Mouse (Mus musculus): ENCODE measurements around the gene Defb26. TPM values are rescaled to one million over a fixed set of nuclear protein-coding genes. Genes with fewer than 3 reads are reported as not detected.

The Defb26 gene
- polyA plus RNA-seq, 1 experiment from 2014 or later: not detected

- H3K9ac ChIP-seq: no peak overlapping the region
- H3K36me3 ChIP-seq: no peaks in the 10 kb centered on the region
- H3K4me2 ChIP-seq: no peak overlapping the region
- no peak overlapping the region for H3K4me3 ChIP-seq
- ATAC-seq (ENCODE audit: insufficient number of reproducible peaks, low FRiP score): no peak
- H3K9me3 ChIP-seq (replicated peaks): no peaks in the 10 kb centered on the region
- no peaks in the 10 kb centered on the region for H3K4me1 ChIP-seq (replicated peaks)
- WGBS: 62% methylated on average over 2 of the region's 2 CpGs
- H3K27ac ChIP-seq (ENCODE audit: poor library complexity, severe bottlenecking): no peak overlapping the region
- no peaks in the 10 kb centered on the region for H3K27me3 ChIP-seq (replicated peaks)
Observed at GRCm38 (mm10) chr2:152503950-152504349, 7.5 kb downstream of the Defb26 start.

GRCm38 (mm10) chr2:152500863-152501229 is 10.6 kb downstream of the Defb26 start:
- H3K27ac ChIP-seq (ENCODE audit: poor library complexity, severe bottlenecking): no peak overlapping the region
- H3K4me2 ChIP-seq: no peak overlapping the region
- H3K9ac ChIP-seq: no peak overlapping the region
- no peaks in the 10 kb centered on the region for H3K36me3 ChIP-seq
- WGBS: 73% methylated on average over 6 of the region's 6 CpGs
- no peaks in the 10 kb centered on the region for H3K27me3 ChIP-seq (replicated peaks)
- H3K4me1 ChIP-seq (replicated peaks): no peaks in the 10 kb centered on the region
- no peak for ATAC-seq (ENCODE audit: insufficient number of reproducible peaks, low FRiP score)
- no peak overlapping the region for H3K4me3 ChIP-seq
- no peaks in the 10 kb centered on the region for H3K9me3 ChIP-seq (replicated peaks)

GRCm38 (mm10) chr2:152500204-152500862 is 11.2 kb downstream of the Defb26 start:
- WGBS: 49% methylated on average over 7 of the region's 7 CpGs
- no peak overlapping the region for H3K27ac ChIP-seq (ENCODE audit: poor library complexity, severe bottlenecking)
- no peak overlapping the region for H3K4me2 ChIP-seq
- no peaks in the 10 kb centered on the region for H3K4me1 ChIP-seq (replicated peaks)
- no peaks in the 10 kb centered on the region for H3K27me3 ChIP-seq (replicated peaks)
- no peaks in the 10 kb centered on the region for H3K9me3 ChIP-seq (replicated peaks)
- H3K36me3 ChIP-seq: no peaks in the 10 kb centered on the region
- no peak for ATAC-seq (ENCODE audit: insufficient number of reproducible peaks, low FRiP score)
- H3K9ac ChIP-seq: no peak overlapping the region
- no peak overlapping the region for H3K4me3 ChIP-seq

GRCm38 (mm10) chr2:152498020-152498419 is 13.5 kb downstream of the Defb26 start:
- H3K4me1 ChIP-seq (replicated peaks): no peaks in the 10 kb centered on the region
- no peak overlapping the region for H3K27ac ChIP-seq (ENCODE audit: poor library complexity, severe bottlenecking)
- H3K36me3 ChIP-seq: no peaks in the 10 kb centered on the region
- no peaks in the 10 kb centered on the region for H3K9me3 ChIP-seq (replicated peaks)
- no peaks in the 10 kb centered on the region for H3K27me3 ChIP-seq (replicated peaks)
- H3K9ac ChIP-seq: no peak overlapping the region
- ATAC-seq (ENCODE audit: insufficient number of reproducible peaks, low FRiP score): no peak
- WGBS: 74% methylated on average over 6 of the region's 6 CpGs
- H3K4me2 ChIP-seq: no peak overlapping the region
- no peak overlapping the region for H3K4me3 ChIP-seq

- WGBS: 75% methylated on average over 6 of the region's 6 CpGs
- Histone ChIP-seq H3K9me3 (replicated peaks) (no peaks in the 10 kb centered on the region), H3K9ac (no peak overlapping the region), H3K27me3 (replicated peaks) (no peaks in the 10 kb centered on the region), H3K4me3 (no peak overlapping the region), H3K4me1 (replicated peaks) (no peaks in the 10 kb centered on the region), H3K27ac (ENCODE audit: poor library complexity, severe bottlenecking) (no peak overlapping the region), H3K4me2 (no peak overlapping the region), H3K36me3 (no peaks in the 10 kb centered on the region)
- no peak for ATAC-seq (ENCODE audit: insufficient number of reproducible peaks, low FRiP score)
Observed at GRCm38 (mm10) chr2:152493151-152493550, 18.3 kb downstream of the Defb26 start.

- no peak for ATAC-seq (ENCODE audit: insufficient number of reproducible peaks, low FRiP score)
- no peak within 1 kb of the TSS for H3K4me3 ChIP-seq
- H3K27ac ChIP-seq (ENCODE audit: poor library complexity, severe bottlenecking): no peak within 1 kb of the TSS
- no peak within 1 kb of the TSS for H3K9ac ChIP-seq
- H3K27me3 ChIP-seq (replicated peaks): no peaks in the 10 kb centered on the region
- H3K9me3 ChIP-seq (replicated peaks): peaks cover 3% of the 10 kb centered on the region; the same call in 1 of the 2 replicates
- H3K4me2 ChIP-seq: no peak within 1 kb of the TSS
- no peaks in the 10 kb centered on the region for H3K36me3 ChIP-seq
- no peaks in the 10 kb centered on the region for H3K4me1 ChIP-seq (replicated peaks)
Observed at GRCm38 (mm10) chr2:152490038-152490437, 21.5 kb downstream of the Defb26 start, which contains the start of gene Defb22. Gene Defb22 (minus strand): TSS chr2:152490138.

- peaks cover 3% of the 10 kb centered on the region; the same call in 1 of the 2 replicates for H3K9me3 ChIP-seq (replicated peaks)
- no peak overlapping the region for H3K9ac ChIP-seq
- no peak overlapping the region for H3K27ac ChIP-seq (ENCODE audit: poor library complexity, severe bottlenecking)
- H3K4me1 ChIP-seq (replicated peaks): no peaks in the 10 kb centered on the region
- no peaks in the 10 kb centered on the region for H3K36me3 ChIP-seq
- no peak for ATAC-seq (ENCODE audit: insufficient number of reproducible peaks, low FRiP score)
- H3K4me3 ChIP-seq: no peak overlapping the region
- no peaks in the 10 kb centered on the region for H3K27me3 ChIP-seq (replicated peaks)
- WGBS: 74% methylated on average over 2 of the region's 2 CpGs
- H3K4me2 ChIP-seq: no peak overlapping the region
Observed at GRCm38 (mm10) chr2:152487024-152487423, 24.5 kb downstream of the Defb26 start.

GRCm38 (mm10) chr2:152481726-152482125 is 29.8 kb downstream of the Defb26 start:
- H3K4me1 ChIP-seq (replicated peaks): no peaks in the 10 kb centered on the region
- H3K4me3 ChIP-seq: no peak overlapping the region
- H3K27ac ChIP-seq (ENCODE audit: poor library complexity, severe bottlenecking): no peak overlapping the region
- no peaks in the 10 kb centered on the region for H3K36me3 ChIP-seq
- 83% methylated on average over 7 of the region's 7 CpGs for WGBS
- no peak overlapping the region for H3K4me2 ChIP-seq
- H3K9me3 ChIP-seq (replicated peaks): no peaks in the 10 kb centered on the region
- no peaks in the 10 kb centered on the region for H3K27me3 ChIP-seq (replicated peaks)
- H3K9ac ChIP-seq: no peak overlapping the region
- no peak for ATAC-seq (ENCODE audit: insufficient number of reproducible peaks, low FRiP score)

- Histone ChIP-seq H3K4me1 (replicated peaks) (no peaks in the 10 kb centered on the region), H3K4me2 (no peak overlapping the region), H3K9me3 (replicated peaks) (no peaks in the 10 kb centered on the region), H3K4me3 (no peak overlapping the region), H3K27me3 (replicated peaks) (no peaks in the 10 kb centered on the region), H3K27ac (ENCODE audit: poor library complexity, severe bottlenecking) (no peak overlapping the region), H3K9ac (no peak overlapping the region), H3K36me3 (no peaks in the 10 kb centered on the region)
- 79% methylated on average over 3 of the region's 3 CpGs for WGBS
- no peak for ATAC-seq (ENCODE audit: insufficient number of reproducible peaks, low FRiP score)
Observed at GRCm38 (mm10) chr2:152480881-152481280, 30.6 kb downstream of the Defb26 start.

GRCm38 (mm10) chr2:152476763-152477162 is 34.7 kb downstream of the Defb26 start, which contains the start of gene Defb20:
Gene Defb20 (plus strand): TSS chr2:152477063.
- no peak within 1 kb of the TSS for H3K4me3 ChIP-seq
- no peak for ATAC-seq (ENCODE audit: insufficient number of reproducible peaks, low FRiP score)
- H3K27ac ChIP-seq (ENCODE audit: poor library complexity, severe bottlenecking): no peak within 1 kb of the TSS
- no peak within 1 kb of the TSS for H3K4me2 ChIP-seq
- H3K9ac ChIP-seq: no peak within 1 kb of the TSS
- 0 out of 2 replicates have a peak, but pooled peaks cover 4% of the 10 kb centered on the region for H3K27me3 ChIP-seq (replicated peaks)
- 61% methylated on average over 2 of the region's 2 CpGs for WGBS
- H3K4me1 ChIP-seq (replicated peaks): no peaks in the 10 kb centered on the region
- H3K36me3 ChIP-seq: no peaks in the 10 kb centered on the region
- H3K9me3 ChIP-seq (replicated peaks): no peaks in the 10 kb centered on the region

- Histone ChIP-seq H3K36me3 (no peaks in the 10 kb centered on the region), H3K9ac (no peak overlapping the region), H3K4me2 (no peak overlapping the region), H3K27me3 (replicated peaks) (peaks cover 4% of the 10 kb centered on the region; the same call in 1 of the 2 replicates), H3K4me3 (no peak overlapping the region), H3K9me3 (replicated peaks) (no peaks in the 10 kb centered on the region), H3K4me1 (replicated peaks) (no peaks in the 10 kb centered on the region), H3K27ac (ENCODE audit: poor library complexity, severe bottlenecking) (no peak overlapping the region)
- WGBS: 18% methylated on average over 3 of the region's 3 CpGs
- no peak for ATAC-seq (ENCODE audit: insufficient number of reproducible peaks, low FRiP score)
Observed at GRCm38 (mm10) chr2:152472434-152472833, 39.1 kb downstream of the Defb26 start.

GRCm38 (mm10) chr2:152470973-152471372 is 40.5 kb downstream of the Defb26 start:
- H3K27me3 ChIP-seq (replicated peaks): peaks cover 4% of the 10 kb centered on the region; the same call in 1 of the 2 replicates
- H3K9me3 ChIP-seq (replicated peaks): no peaks in the 10 kb centered on the region
- no peaks in the 10 kb centered on the region for H3K4me1 ChIP-seq (replicated peaks)
- no peak for ATAC-seq (ENCODE audit: insufficient number of reproducible peaks, low FRiP score)
- no peak overlapping the region for H3K4me3 ChIP-seq
- no peaks in the 10 kb centered on the region for H3K36me3 ChIP-seq
- no peak overlapping the region for H3K27ac ChIP-seq (ENCODE audit: poor library complexity, severe bottlenecking)
- 24% methylated on average over 7 of the region's 7 CpGs for WGBS
- H3K4me2 ChIP-seq: no peak overlapping the region
- no peak overlapping the region for H3K9ac ChIP-seq

Data from heart, embryonic 12.5 days (tissue).